ENCODE assay signal across 24 mouse cellular contexts in genomic region chr2:15146414-15146813, GRCm38 (mm10).
A peak's percentile ranks its signal among the peaks of the same experiment; 100 is the strongest.
DNase-seq lines count a peak whose midpoint lies in the region; ATAC-seq and TF ChIP-seq lines count a peak whose summit lies in the region.
"Had no signal": no experiment of that assay in that cellular context is flagged by ENCODE, and none has a peak within 500 bp of the region (broad histone marks: within the 10 kb centered on the region; RNA-seq: fewer than 3 reads in every experiment).

No protein-coding gene starts in this region.

- no peak overlapping the region for H3K4me3 ChIP-seq in intestine, postnatal 0 days (ENCODE audit: low read depth, low read length)
- H3K4me3 ChIP-seq in intestine, embryonic 15.5 days (replicated peaks) = no peak overlapping the region
- H3K4me3 ChIP-seq in liver, adult 2 months (ENCODE audit: insufficient read depth, low read depth, low read length) = no peak overlapping the region
- no peak overlapping the region for H3K4me3 ChIP-seq in liver, embryonic 11.5 days (ENCODE audit: low read depth, low read length)
- H3K4me3 ChIP-seq: embryonic facial prominence, embryonic 12.5 days; forebrain, embryonic 12.5 days; heart, adult 2 months; heart, embryonic 15.5 days; hindbrain, embryonic 10.5 days had no signal

- DNase-seq in liver, adult 2 months (ENCODE audit: extremely low read depth, low read depth, low spot score) = peak; percentile 100
- DNase-seq in liver, embryonic 11.5 days (ENCODE audit: low spot score) = no peak
- peak; percentile 7 for DNase-seq in urinary bladder, postnatal 14 days (ENCODE audit: low spot score)
- DNase-seq in urinary bladder, adult 2 months (ENCODE audit: low spot score) = no peak
- no peak for DNase-seq in adrenal gland, postnatal 25 days
- no peak for DNase-seq in heart, postnatal 4 days
- DNase-seq: adrenal gland, adult 8-10 months; B cell, adult 2 months; cerebellum, adult 11 months; cerebellum, adult 8-10 months; cerebellum, postnatal 14 days; gastrocnemius, postnatal 14 days; heart, adult 2 months; heart, postnatal 14 days had no signal

- WGBS in intestine, postnatal 0 days = 44% methylated on average over 1 of the region's 1 CpGs
- 40% methylated on average over 1 of the region's 1 CpGs for WGBS in intestine, embryonic 15.5 days
- 20% methylated on average over 1 of the region's 1 CpGs for WGBS in liver, adult 2 months
- 80% methylated on average over 1 of the region's 1 CpGs for WGBS in liver, embryonic 11.5 days

- no peak for TF ChIP-seq CTCF in intestine, postnatal 0 days (IDR thresholded peaks at IDR 0.05; ENCODE audit: low read depth)
- no peak for TF ChIP-seq CTCF in liver, adult 2 months (IDR thresholded peaks at IDR 0.05; ENCODE audit: low read depth, low read length)

- no peaks in the 10 kb centered on the region for H3K79me2 ChIP-seq in liver, adult 2 months (ENCODE audit: control insufficient read depth, insufficient read depth, low read length)

- no peaks in the 10 kb centered on the region for H3K27me3 ChIP-seq in intestine, postnatal 0 days (replicated peaks; ENCODE audit: control insufficient read depth, insufficient read depth, low read length)
- no peaks in the 10 kb centered on the region for H3K27me3 ChIP-seq in intestine, embryonic 15.5 days (replicated peaks)
- H3K27me3 ChIP-seq in liver, adult 2 months (ENCODE audit: control insufficient read depth, insufficient read depth, low read length) = no peaks in the 10 kb centered on the region
- H3K27me3 ChIP-seq in liver, embryonic 11.5 days (replicated peaks; ENCODE audit: control insufficient read depth, insufficient read depth, low read length) = no peaks in the 10 kb centered on the region
- H3K27me3 ChIP-seq: embryonic facial prominence, embryonic 12.5 days; forebrain, embryonic 12.5 days; heart, embryonic 15.5 days had no signal

- H3K27ac ChIP-seq in intestine, postnatal 0 days (ENCODE audit: low read depth, low read length) = no peak overlapping the region
- no peak overlapping the region for H3K27ac ChIP-seq in intestine, embryonic 15.5 days
- H3K27ac ChIP-seq in liver, adult 2 months (replicated peaks; ENCODE audit: insufficient read depth, low read depth, low read length) = peak overlapping the region; percentile 92
- no peak overlapping the region for H3K27ac ChIP-seq in liver, embryonic 11.5 days (ENCODE audit: low read depth, low read length)
- H3K27ac ChIP-seq: embryonic facial prominence, embryonic 12.5 days; forebrain, embryonic 12.5 days; heart, adult 2 months; heart, embryonic 15.5 days; hindbrain, embryonic 10.5 days had no signal

- ATAC-seq in intestine, postnatal 0 days = peak; percentile 25
- no peak for ATAC-seq in intestine, embryonic 15.5 days
- no peak for ATAC-seq in liver, embryonic 11.5 days (replicated peaks; ENCODE audit: low FRiP score)
- ATAC-seq: CD4-positive, CD25-positive, alpha-beta regulatory T cell, adult 4 months; forebrain, embryonic 16.5 days had no signal

- no peak overlapping the region for H3K4me2 ChIP-seq in intestine, postnatal 0 days (replicated peaks; ENCODE audit: low read depth)
- H3K4me2 ChIP-seq in intestine, embryonic 15.5 days (replicated peaks) = no peak overlapping the region
- H3K4me2 ChIP-seq in liver, embryonic 11.5 days = no peak overlapping the region
- H3K4me2 ChIP-seq: embryonic facial prominence, embryonic 12.5 days; forebrain, embryonic 12.5 days; heart, embryonic 11.5 days; heart, embryonic 15.5 days had no signal

- H3K9me3 ChIP-seq in intestine, postnatal 0 days (ENCODE audit: control insufficient read depth) = no peaks in the 10 kb centered on the region
- no peaks in the 10 kb centered on the region for H3K9me3 ChIP-seq in intestine, embryonic 15.5 days
- H3K9me3 ChIP-seq in liver, embryonic 11.5 days (ENCODE audit: control insufficient read depth, low read length) = no peaks in the 10 kb centered on the region
- H3K9me3 ChIP-seq: embryonic facial prominence, embryonic 12.5 days; forebrain, embryonic 12.5 days; G1E; heart, embryonic 15.5 days; hindbrain, embryonic 10.5 days had no signal

- no peak overlapping the region for H3K9ac ChIP-seq in intestine, postnatal 0 days (ENCODE audit: low read depth, low read length)
- H3K9ac ChIP-seq in intestine, embryonic 15.5 days = no peak overlapping the region
- peak overlapping the region; percentile 41; the same call in 1 of the 2 replicates for H3K9ac ChIP-seq in liver, adult 2 months (ENCODE audit: low read depth, low read length)
- H3K9ac ChIP-seq in liver, embryonic 11.5 days (ENCODE audit: low read depth, low read length) = no peak overlapping the region
- H3K9ac ChIP-seq: embryonic facial prominence, embryonic 12.5 days; forebrain, embryonic 12.5 days; heart, embryonic 15.5 days had no signal

- H3K36me3 ChIP-seq in intestine, postnatal 0 days (ENCODE audit: control insufficient read depth, insufficient read depth) = no peaks in the 10 kb centered on the region
- no peaks in the 10 kb centered on the region for H3K36me3 ChIP-seq in intestine, embryonic 15.5 days
- H3K36me3 ChIP-seq in liver, adult 2 months (ENCODE audit: control insufficient read depth, insufficient read depth, low read length) = no peaks in the 10 kb centered on the region
- H3K36me3 ChIP-seq in liver, embryonic 11.5 days (ENCODE audit: control insufficient read depth, insufficient read depth, low read length) = no peaks in the 10 kb centered on the region
- H3K36me3 ChIP-seq: embryonic facial prominence, embryonic 12.5 days; forebrain, embryonic 12.5 days; G1E; heart, embryonic 15.5 days; hindbrain, embryonic 10.5 days had no signal

- H3K4me1 ChIP-seq in intestine, postnatal 0 days (replicated peaks; ENCODE audit: control insufficient read depth, insufficient read depth, low read length) = no peaks in the 10 kb centered on the region; the same call in 1 of the 2 replicates
- H3K4me1 ChIP-seq in intestine, embryonic 15.5 days (replicated peaks) = no peaks in the 10 kb centered on the region
- H3K4me1 ChIP-seq in liver, adult 2 months (ENCODE audit: control insufficient read depth, insufficient read depth, low read length) = peaks cover 16% of the 10 kb centered on the region
- H3K4me1 ChIP-seq in liver, embryonic 11.5 days (replicated peaks; ENCODE audit: control insufficient read depth, insufficient read depth, low read length) = no peaks in the 10 kb centered on the region
- H3K4me1 ChIP-seq: embryonic facial prominence, embryonic 12.5 days; forebrain, embryonic 12.5 days; heart, embryonic 15.5 days; hindbrain, embryonic 10.5 days had no signal

- no peak for TF ChIP-seq POLR2A in liver, adult 2 months (IDR thresholded peaks at IDR 0.05; ENCODE audit: extremely low read depth, insufficient read depth, low read length)

Comparison
In these comparisons a context has a peak if more than half of its experiments do, and no peak if none do; other contexts are left out.
1. DNase-seq: peak in liver, adult 2 months (single experiment) and urinary bladder, postnatal 14 days (single experiment); none in liver, embryonic 11.5 days (single experiment), urinary bladder, adult 2 months (single experiment), adrenal gland, postnatal 25 days (single experiment) and heart, postnatal 4 days (single experiment).